Mouse (Mus musculus): Measurements from ENCODE around the gene Ferd3l.
A peak's percentile ranks its signal among the peaks of the same experiment; 100 is the strongest.

The Ferd3l gene

GRCm38 (mm10) chr12:33965661-33966360 lies 37.6 kb downstream of the Ferd3l start:
- peak; percentile 50 for DNase-seq

GRCm38 (mm10) chr12:33966490-33967415 lies 38.5 kb downstream of the Ferd3l start:
- peak; percentile 83 for DNase-seq

- DNase-seq = peak; percentile 67
These were observed 39.3 kb downstream of the Ferd3l start for GRCm38 (mm10) chr12:33967514-33967913.

GRCm38 (mm10) chr12:33968041-33968897 lies 40.0 kb downstream of the Ferd3l start:
- DNase-seq = peak; percentile 59

- DNase-seq = no peak
These were observed 40.6 kb downstream of the Ferd3l start for GRCm38 (mm10) chr12:33968898-33969178.
